Mouse (Mus musculus) liver, embryonic 14.5 days (tissue): ENCODE results near the gene Rmnd5b. TPM values are rescaled to one million over a fixed set of nuclear protein-coding genes. Genes with fewer than 3 reads are reported as not detected.

Experiments used
- ATAC-seq: fragments of 200-750 bp; cut with Nextera tagmentation; 2 replicates; pipeline ENCODE4 v1.8.0; 2017; ENCODE audit warnings: moderate number of reproducible peaks, mild to moderate bottlenecking, moderate library complexity; ENCODE audit not compliant: insufficient read depth
- DNase-seq, 3 experiments: peaks; one replicate each; pipeline ENCODE4 v3.0.0-alpha.2; 2012 to 2013; ENCODE audit warnings: low read depth in 3 of 3, low spot score in 3 of 3
- H3K27ac ChIP-seq: fragments of 300-500 bp; sonication (generic); 2 replicates; pipeline ENCODE4 v1.5.1; 2014; ENCODE audit warnings: moderate library complexity, mild to moderate bottlenecking, control low read depth, inconsistent platforms
- H3K27me3 ChIP-seq: fragments of 300-500 bp; sonication (generic); 2 replicates; pipeline ENCODE4 v1.6.1; 2014; ENCODE audit warnings: mild to moderate bottlenecking, low read length, moderate library complexity; ENCODE audit not compliant: control insufficient read depth, insufficient read depth
- H3K36me3 ChIP-seq: fragments of 300-500 bp; sonication (generic); replicated peaks from 2 replicates; pipeline ENCODE4 v1.6.1; 2014; ENCODE audit warnings: low read depth; ENCODE audit not compliant: control insufficient read depth, insufficient read depth
- H3K4me1 ChIP-seq, 2 experiments: fragments of 200-500 bp in 1 of 2; fragments of 300-500 bp in 1 of 2; sonication (generic) in 1 of 2; replicated peaks; 2 replicates each; pipeline ENCODE4 v1.6.1; 2012 to 2014; ENCODE audit warnings: antibody characterized with exemption in 1 of 2, inconsistent platforms in 1 of 2, low read length in 1 of 2; ENCODE audit not compliant: control insufficient read depth in 2 of 2, insufficient read depth in 2 of 2
- H3K4me2 ChIP-seq: fragments of 300-500 bp; sonication (generic); 2 replicates; pipeline ENCODE4 v1.6.1; 2014; ENCODE audit warnings: low read depth, mild to moderate bottlenecking, control low read depth, moderate library complexity
- H3K4me3 ChIP-seq, 2 experiments: fragments of 200-500 bp in 1 of 2; fragments of 300-500 bp in 1 of 2; sonication (generic) in 1 of 2; 2 replicates each; pipeline ENCODE4 v1.5.1; 2012 to 2014; ENCODE audit warnings: low read depth in 2 of 2, low read length in 2 of 2, mild to moderate bottlenecking in 2 of 2, control low read depth in 1 of 2, inconsistent platforms in 1 of 2, moderate library complexity in 1 of 2; ENCODE audit not compliant: insufficient read depth in 1 of 2
- H3K9ac ChIP-seq: fragments of 300-500 bp; sonication (generic); replicated peaks from 2 replicates; pipeline ENCODE4 v1.6.1; 2014; ENCODE audit warnings: mild to moderate bottlenecking, control low read depth, moderate library complexity
- H3K9me3 ChIP-seq: fragments of 300-500 bp; sonication (generic); 2 replicates; pipeline ENCODE4 v1.6.1; 2016; ENCODE audit warnings: low read length, mixed read lengths; ENCODE audit not compliant: control insufficient read depth
- CTCF ChIP-seq: IDR thresholded peaks from 2 replicates; pipeline ENCODE4 v1.5.1; 2016; ENCODE audit warnings: antibody characterized with exemption, low read depth, control low read depth
- EP300 ChIP-seq: IDR thresholded peaks from 2 replicates; pipeline ENCODE4 v1.6.1; 2016; ENCODE audit warnings: antibody characterized with exemption, low read depth
- WGBS: fragments of 180-500 bp; shearing (Covaris S2); extraction: QIAGEN DNeasy Blood & Tissue Kit; methylation state at CpG from one replicate; pipeline ENCODE4 v1.1.7; 2014; ENCODE audit not compliant: insufficient replicate concordance; 5-methylcytosine and 5-hydroxymethylcytosine counted together
- polyA plus RNA-seq, 2 experiments: library from polyadenylated mRNA; depleted of rRNA in 1 of 2; stranded (reverse) in 1 of 2; unstranded in 1 of 2; fragments of >200 nt; fragmentation: Nextera tagmentation in 1 of 2; extraction: Ambion mirVana in 1 of 2; gene quantifications; 2 replicates each; pipeline versions ENCODE4 v1.2.1 to v1.2.3; 2012 to 2014

The Rmnd5b gene
- polyA plus RNA-seq, 2 experiments = 15.2 to 19.0 TPM

GRCm38 (mm10) chr11:51662632-51663031 lies 26.9 kb upstream of the Rmnd5b start:
- no peak for ATAC-seq
- no peak for DNase-seq
- Histone ChIP-seq H3K4me3 (no peak overlapping the region), H3K27ac (no peak overlapping the region), H3K4me2 (no peak overlapping the region), H3K9ac (no peak overlapping the region), H3K27me3 (no peaks in the 10 kb centered on the region), H3K36me3 (no peaks in the 10 kb centered on the region), H3K9me3 (no peaks in the 10 kb centered on the region), H3K4me1 (peaks cover 0 to 8% of the 10 kb centered on the region in 2 experiments; a peak in 2 of 4 replicates)
- TF ChIP-seq EP300 = no peak
- no peak for TF ChIP-seq CTCF
- WGBS = 77% methylated on average over 7 of the region's 7 CpGs

- WGBS = 76% methylated on average over 16 of the region's 16 CpGs
- Histone ChIP-seq H3K4me2 (no peak overlapping the region), H3K27me3 (no peaks in the 10 kb centered on the region), H3K4me3 (no peak overlapping the region), H3K9ac (no peak overlapping the region), H3K9me3 (no peaks in the 10 kb centered on the region), H3K27ac (no peak overlapping the region), H3K36me3 (no peaks in the 10 kb centered on the region), H3K4me1 (peaks cover 0 to 8% of the 10 kb centered on the region in 2 experiments; a peak in 2 of 4 replicates)
- no peak for TF ChIP-seq CTCF
- no peak for TF ChIP-seq EP300
- ATAC-seq = no peak
- no peak for DNase-seq
Measured at GRCm38 (mm10) chr11:51661867-51662365, 26.2 kb upstream of the Rmnd5b start.

GRCm38 (mm10) chr11:51658705-51659104 lies 23.0 kb upstream of the Rmnd5b start:
- no peak overlapping the region for H3K4me3 ChIP-seq
- H3K36me3 ChIP-seq = no peaks in the 10 kb centered on the region
- ATAC-seq (0 out of 2 replicates have a peak, but pooled peaks have one; percentile 39), DNase-seq (no peak)
- peaks cover 0 to 8% of the 10 kb centered on the region in 2 experiments; a peak in 2 of 4 replicates for H3K4me1 ChIP-seq
- TF ChIP-seq EP300 = no peak
- no peak for TF ChIP-seq CTCF
- 42% methylated on average over 6 of the region's 6 CpGs for WGBS
- H3K27me3 ChIP-seq = no peaks in the 10 kb centered on the region
- H3K9ac ChIP-seq = no peak overlapping the region
- H3K4me2 ChIP-seq = no peak overlapping the region
- H3K9me3 ChIP-seq = no peaks in the 10 kb centered on the region
- H3K27ac ChIP-seq = no peak overlapping the region

GRCm38 (mm10) chr11:51658291-51658690 lies 22.6 kb upstream of the Rmnd5b start:
- Histone ChIP-seq H3K36me3 (no peaks in the 10 kb centered on the region), H3K9me3 (no peaks in the 10 kb centered on the region), H3K27me3 (no peaks in the 10 kb centered on the region), H3K4me2 (no peak overlapping the region), H3K9ac (no peak overlapping the region), H3K4me3 (no peak overlapping the region), H3K4me1 (peaks cover 0 to 8% of the 10 kb centered on the region in 2 experiments; a peak in 2 of 4 replicates), H3K27ac (no peak overlapping the region)
- DNase-seq (no peak), ATAC-seq (no peak)
- WGBS = 51% methylated on average over 7 of the region's 7 CpGs
- TF ChIP-seq CTCF = no peak
- no peak for TF ChIP-seq EP300

- 0 out of 2 replicates have a peak, but pooled peaks cover under 1% of the 10 kb centered on the region for H3K27me3 ChIP-seq
- 73% methylated on average over 10 of the region's 10 CpGs for WGBS
- DNase-seq = no peak
- H3K36me3 ChIP-seq = no peaks in the 10 kb centered on the region
- H3K4me3 ChIP-seq = no peak overlapping the region
- H3K4me2 ChIP-seq = no peak overlapping the region
- H3K27ac ChIP-seq = no peak overlapping the region
- no peak overlapping the region for H3K9ac ChIP-seq
- no peak for ATAC-seq
- H3K4me1 ChIP-seq = peaks cover 0 to 8% of the 10 kb centered on the region in 2 experiments; a peak in 2 of 4 replicates
- no peaks in the 10 kb centered on the region for H3K9me3 ChIP-seq
- no peak for TF ChIP-seq CTCF
- no peak for TF ChIP-seq EP300
Measured at GRCm38 (mm10) chr11:51656798-51657521, 21.3 kb upstream of the Rmnd5b start.
